Mouse (Mus musculus): ENCODE data around the gene Pgm2. TPM values are rescaled to one million over a fixed set of nuclear protein-coding genes. Genes with fewer than 3 reads are reported as not detected.

Pgm2 gene
- polyA plus RNA-seq, 1 experiment from 2014 or later = 27.0 TPM

GRCm38 (mm10) chr5:64157926-64158325 lies 65.2 kb downstream of the Pgm2 start:
- no peak overlapping the region for H3K9ac ChIP-seq (replicated peaks; ENCODE audit: low read depth)
- H3K36me3 ChIP-seq (ENCODE audit: insufficient read depth, low read length) = no peaks in the 10 kb centered on the region
- H3K4me3 ChIP-seq (ENCODE audit: low read depth, low read length) = no peak overlapping the region
- ATAC-seq = no peak
- WGBS = 44% methylated on average over 1 of the region's 1 CpGs
- no peak for DNase-seq (ENCODE audit: low spot score)
- TF ChIP-seq EP300 (IDR thresholded peaks at IDR 0.05) (no peak), CTCF (IDR thresholded peaks at IDR 0.05) (no peak)
- no peaks in the 10 kb centered on the region for H3K27me3 ChIP-seq (replicated peaks; ENCODE audit: insufficient read depth, low read length)
- H3K27ac ChIP-seq (ENCODE audit: low read length) = peak overlapping the region; percentile 91; the same call in 1 of the 2 replicates
- peak overlapping the region; percentile 43 for H3K4me2 ChIP-seq (replicated peaks; ENCODE audit: low read depth, low read length)
- H3K9me3 ChIP-seq (ENCODE audit: low read length) = no peaks in the 10 kb centered on the region
- 0 out of 2 replicates have a peak, but pooled peaks cover 4% of the 10 kb centered on the region for H3K4me1 ChIP-seq (ENCODE audit: insufficient read depth, low read depth, low read length)

DNA sequence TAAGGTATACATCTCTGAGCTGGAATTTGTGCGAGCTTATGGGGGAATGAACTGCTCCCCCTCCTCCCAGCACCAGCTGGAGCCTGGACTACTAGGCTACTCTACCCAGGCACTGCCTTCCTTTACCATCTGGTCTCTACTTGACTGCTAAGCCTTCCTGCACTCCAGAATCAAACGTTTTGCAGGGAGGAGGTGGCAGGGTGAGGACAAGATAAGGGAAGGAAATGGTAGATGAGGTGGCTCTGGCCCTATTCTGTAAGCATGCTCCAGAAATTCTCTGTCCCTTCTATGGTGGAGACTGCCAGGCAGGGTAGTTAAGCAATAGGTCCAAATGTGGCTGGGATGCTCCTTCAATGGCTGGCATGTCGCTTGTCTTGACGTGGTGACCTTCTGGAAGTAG lies 65.8 kb downstream of the Pgm2 start:
- no peak overlapping the region for H3K9ac ChIP-seq (replicated peaks; ENCODE audit: low read depth)
- DNase-seq (ENCODE audit: low spot score) (peak; percentile 24), ATAC-seq (no peak)
- no peak overlapping the region for H3K27ac ChIP-seq (ENCODE audit: low read length)
- no peaks in the 10 kb centered on the region for H3K27me3 ChIP-seq (replicated peaks; ENCODE audit: insufficient read depth, low read length)
- H3K4me3 ChIP-seq (ENCODE audit: low read depth, low read length) = peak overlapping the region; percentile 72; the same call in 1 of the 2 replicates
- TF ChIP-seq CTCF (IDR thresholded peaks at IDR 0.05) (no peak), EP300 (IDR thresholded peaks at IDR 0.05) (no peak)
- H3K36me3 ChIP-seq (ENCODE audit: insufficient read depth, low read length) = no peaks in the 10 kb centered on the region
- no peaks in the 10 kb centered on the region for H3K9me3 ChIP-seq (ENCODE audit: low read length)
- peak overlapping the region; percentile 99 for H3K4me2 ChIP-seq (replicated peaks; ENCODE audit: low read depth, low read length)
- 35% methylated on average over 4 of the region's 4 CpGs for WGBS
- 0 out of 2 replicates have a peak, but pooled peaks cover 4% of the 10 kb centered on the region for H3K4me1 ChIP-seq (ENCODE audit: insufficient read depth, low read depth, low read length)

GRCm38 (mm10) chr5:64159065-64159780 lies 66.5 kb downstream of the Pgm2 start:
- DNase-seq (ENCODE audit: low spot score) (no peak), ATAC-seq (no peak)
- peak overlapping the region; percentile 58 for H3K9ac ChIP-seq (replicated peaks; ENCODE audit: low read depth)
- peak overlapping the region; percentile 21; the same call in 1 of the 2 replicates for H3K27ac ChIP-seq (ENCODE audit: low read length)
- no peaks in the 10 kb centered on the region for H3K27me3 ChIP-seq (replicated peaks; ENCODE audit: insufficient read depth, low read length)
- H3K36me3 ChIP-seq (ENCODE audit: insufficient read depth, low read length) = no peaks in the 10 kb centered on the region
- TF ChIP-seq CTCF (IDR thresholded peaks at IDR 0.05) (no peak), EP300 (IDR thresholded peaks at IDR 0.05) (no peak)
- peak overlapping the region; percentile 72 for H3K4me3 ChIP-seq (ENCODE audit: low read depth, low read length)
- H3K4me2 ChIP-seq (replicated peaks; ENCODE audit: low read depth, low read length) = peak overlapping the region; percentile 99
- 3% methylated on average over 36 of the region's 39 CpGs for WGBS
- H3K4me1 ChIP-seq (ENCODE audit: insufficient read depth, low read depth, low read length) = 0 out of 2 replicates have a peak, but pooled peaks cover 4% of the 10 kb centered on the region
- no peaks in the 10 kb centered on the region for H3K9me3 ChIP-seq (ENCODE audit: low read length)

GRCm38 (mm10) chr5:64159781-64160704 lies 67.3 kb downstream of the Pgm2 start:
- ATAC-seq = peak; percentile 26
- Histone ChIP-seq H3K4me3 (ENCODE audit: low read depth, low read length) (peak overlapping the region; percentile 72), H3K9ac (replicated peaks; ENCODE audit: low read depth) (peak overlapping the region; percentile 58), H3K4me2 (replicated peaks; ENCODE audit: low read depth, low read length) (peak overlapping the region; percentile 99), H3K27ac (ENCODE audit: low read length) (peak overlapping the region; percentile 21; the same call in 1 of the 2 replicates), H3K9me3 (ENCODE audit: low read length) (no peaks in the 10 kb centered on the region), H3K27me3 (replicated peaks; ENCODE audit: insufficient read depth, low read length) (no peaks in the 10 kb centered on the region), H3K4me1 (ENCODE audit: insufficient read depth, low read depth, low read length) (0 out of 2 replicates have a peak, but pooled peaks cover 4% of the 10 kb centered on the region), H3K36me3 (ENCODE audit: insufficient read depth, low read length) (no peaks in the 10 kb centered on the region)
- DNase-seq (ENCODE audit: low spot score) = peak; percentile 75
- peak; percentile 38 for TF ChIP-seq CTCF (IDR thresholded peaks at IDR 0.05)
- TF ChIP-seq EP300 (IDR thresholded peaks at IDR 0.05) = no peak
- WGBS = under 1% methylated on average over 49 of the region's 63 CpGs

- H3K9ac ChIP-seq (replicated peaks; ENCODE audit: low read depth) = peak overlapping the region; percentile 58; the same call in 1 of the 2 replicates
- ATAC-seq = no peak
- no peaks in the 10 kb centered on the region for H3K27me3 ChIP-seq (replicated peaks; ENCODE audit: insufficient read depth, low read length)
- no peak overlapping the region for H3K27ac ChIP-seq (ENCODE audit: low read length)
- TF ChIP-seq CTCF (IDR thresholded peaks at IDR 0.05) (no peak), EP300 (IDR thresholded peaks at IDR 0.05) (no peak)
- peak; percentile 56 for DNase-seq (ENCODE audit: low spot score)
- WGBS = 2% methylated on average over 23 of the region's 23 CpGs
- 0 out of 2 replicates have a peak, but pooled peaks cover 4% of the 10 kb centered on the region for H3K4me1 ChIP-seq (ENCODE audit: insufficient read depth, low read depth, low read length)
- no peaks in the 10 kb centered on the region for H3K36me3 ChIP-seq (ENCODE audit: insufficient read depth, low read length)
- H3K9me3 ChIP-seq (ENCODE audit: low read length) = no peaks in the 10 kb centered on the region
- H3K4me2 ChIP-seq (replicated peaks; ENCODE audit: low read depth, low read length) = peak overlapping the region; percentile 99
- peak overlapping the region; percentile 72 for H3K4me3 ChIP-seq (ENCODE audit: low read depth, low read length)
Measured at GRCm38 (mm10) chr5:64160705-64161391, 68.1 kb downstream of the Pgm2 start.
